Mouse (Mus musculus) stomach, adult 2 months (tissue): ENCODE measurements around the gene Isx. TPM values are rescaled to one million over a fixed set of nuclear protein-coding genes. Genes with fewer than 3 reads are reported as not detected.

Experiments used
- polyA plus RNA-seq: library from polyadenylated mRNA; depleted of rRNA; stranded (reverse); fragments of >200 nt; gene quantifications from 2 replicates; pipeline ENCODE4 v1.2.3, GENCODE M21; 2012; rRNA removed

The Isx gene
- polyA plus RNA-seq = 0.17 and 0.31 TPM in 2 replicates

DNA sequence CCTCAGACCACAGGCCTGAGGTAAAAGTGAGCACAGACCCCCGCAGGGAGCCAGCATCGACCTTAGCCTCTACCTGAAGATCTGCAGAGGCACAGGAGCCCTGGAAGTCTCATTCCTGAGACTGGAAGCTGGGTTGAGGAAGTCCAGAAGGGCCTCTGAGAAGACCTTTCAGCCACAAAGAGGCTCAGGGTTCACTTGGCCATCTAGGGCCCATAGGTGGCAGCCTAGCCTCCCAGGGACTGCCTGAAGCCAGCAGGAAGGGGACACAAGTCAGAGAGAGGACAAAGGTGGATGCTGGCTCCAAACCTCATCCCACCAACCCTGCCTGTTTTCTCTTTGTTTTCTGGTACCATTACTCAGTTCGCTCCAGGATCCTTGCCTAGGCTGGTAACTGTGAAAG, at the start of gene Isx:
TSS of gene Isx (plus strand) at position 234 of the 400 bp plus-strand sequence.

Other genes with a start within 250 kb of the Isx start
- 2.5 and 4.9 TPM in 2 replicates for gene Hmgxb4, start 120.2 kb downstream of the Isx start, polyA plus RNA-seq
- gene Tom1, start 160.5 kb downstream of the Isx start, polyA plus RNA-seq = 19.4 and 19.5 TPM in 2 replicates
- 18.3 and 30.8 TPM in 2 replicates for gene Hmox1, start 220.4 kb downstream of the Isx start, polyA plus RNA-seq
- 6.8 and 7.0 TPM in 2 replicates for gene Mcm5, start 236.4 kb downstream of the Isx start, polyA plus RNA-seq